Mouse (Mus musculus): ENCODE measurements around the gene Tmem94.

The Tmem94 gene

GRCm38 (mm10) chr11:115832064-115832463 is 66.8 kb downstream of the Tmem94 start:
- DNase-seq (ENCODE audit: low spot score) = no peak

DNA sequence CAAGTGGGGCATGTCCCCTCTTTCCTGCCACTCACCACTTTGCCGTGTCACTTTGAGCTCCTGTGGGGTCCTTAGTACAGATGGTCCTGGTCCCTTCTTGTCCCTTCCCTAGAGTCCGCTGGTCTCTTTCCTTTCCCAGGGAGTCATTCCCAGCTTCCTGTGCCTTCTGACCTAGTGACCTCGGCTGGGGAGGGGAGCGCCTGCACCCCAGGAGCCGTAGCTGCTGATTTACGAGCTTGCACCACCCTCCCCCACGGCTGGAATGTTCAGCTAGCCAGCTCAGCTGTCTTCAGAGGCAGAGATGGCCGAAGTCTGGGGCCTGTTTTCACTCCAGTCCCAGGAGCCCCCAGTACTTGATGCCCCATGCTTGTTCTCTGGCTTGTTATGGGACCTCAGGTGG is 67.3 kb downstream of the Tmem94 start:
- no peak for DNase-seq (ENCODE audit: low spot score)

GRCm38 (mm10) chr11:115833021-115833513 is 67.8 kb downstream of the Tmem94 start:
- no peak for DNase-seq (ENCODE audit: low spot score)

GRCm38 (mm10) chr11:115834033-115834432 is 68.8 kb downstream of the Tmem94 start:
- DNase-seq (ENCODE audit: low spot score) = no peak

DNA sequence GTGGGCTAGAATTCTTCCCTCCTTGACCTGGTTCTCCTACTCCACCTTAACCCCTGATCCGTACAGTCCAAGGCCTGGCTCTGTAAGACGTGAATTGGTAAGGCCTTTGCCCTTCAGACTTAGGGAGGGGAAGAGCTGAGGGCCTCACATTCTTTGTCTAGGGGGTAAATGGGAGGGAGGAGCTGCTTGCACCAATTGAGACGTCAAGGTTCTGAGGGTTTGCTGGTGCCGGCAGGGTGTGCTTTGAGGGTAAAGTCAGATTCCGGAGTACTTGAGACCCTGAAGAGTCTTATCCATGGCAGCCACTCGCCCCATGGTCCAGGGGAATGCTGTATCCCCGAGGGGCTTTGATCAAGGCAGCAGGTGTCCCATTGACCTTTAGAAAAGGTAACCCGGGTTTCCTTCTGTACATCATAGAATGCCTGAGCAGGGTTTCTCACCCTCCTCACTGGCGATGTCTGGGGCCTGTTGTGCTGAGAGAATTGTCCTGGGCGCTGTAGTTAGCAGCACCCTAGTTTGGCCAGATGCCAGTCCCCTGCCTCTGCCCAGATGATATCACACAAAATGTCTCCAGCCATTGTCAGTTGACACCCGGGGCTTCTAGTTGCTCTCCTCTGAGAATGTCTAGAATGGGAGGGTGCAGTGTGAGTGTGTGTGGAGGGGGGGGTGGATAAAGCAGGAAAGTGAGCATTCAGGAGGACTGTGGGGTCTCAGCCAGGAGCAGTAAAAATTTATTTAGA is 71.6 kb downstream of the Tmem94 start:
- DNase-seq (ENCODE audit: low spot score) = no peak

GRCm38 (mm10) chr11:115837606-115838345 is 72.5 kb downstream of the Tmem94 start:
- DNase-seq (ENCODE audit: low spot score) = no peak

GRCm38 (mm10) chr11:115838895-115839311 is 73.7 kb downstream of the Tmem94 start:
- no peak for DNase-seq (ENCODE audit: low spot score)

GRCm38 (mm10) chr11:115839732-115840131 is 74.5 kb downstream of the Tmem94 start:
- DNase-seq (ENCODE audit: low spot score) = no peak

GRCm38 (mm10) chr11:115841044-115841443 is 75.8 kb downstream of the Tmem94 start:
- no peak for DNase-seq (ENCODE audit: low spot score)

DNA sequence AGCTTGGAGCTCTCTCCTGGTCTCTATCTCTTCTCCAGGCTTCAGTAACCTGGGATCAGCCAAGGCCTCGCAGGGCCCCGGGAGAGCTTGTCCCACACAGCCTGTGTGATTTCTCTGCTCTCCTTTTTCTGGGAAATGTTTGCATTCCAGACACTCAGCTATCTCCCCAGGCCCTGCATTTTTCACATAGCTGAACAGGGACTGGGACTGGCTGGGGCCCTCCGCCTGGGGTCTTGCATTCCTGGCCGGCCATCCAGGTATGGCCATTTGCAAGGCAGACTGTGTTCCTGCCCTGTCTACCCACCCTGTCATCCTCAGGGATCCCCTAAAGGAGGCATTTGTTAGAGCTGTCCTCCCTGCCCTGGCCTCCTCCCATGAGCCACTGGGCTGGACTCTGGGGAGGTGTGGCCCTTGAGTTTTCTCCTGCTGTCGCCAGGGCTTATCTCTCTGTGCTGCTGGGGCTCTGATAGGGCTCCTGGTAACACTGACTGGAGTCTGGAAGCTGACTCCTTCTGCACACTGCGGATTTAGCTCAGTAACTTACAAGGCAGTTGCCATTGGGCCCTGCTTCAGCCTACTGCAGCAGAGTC is 76.8 kb downstream of the Tmem94 start:
- no peak for DNase-seq (ENCODE audit: low spot score)

GRCm38 (mm10) chr11:115843141-115843890 is 78.1 kb downstream of the Tmem94 start:
- DNase-seq (ENCODE audit: low spot score) = no peak

DNA sequence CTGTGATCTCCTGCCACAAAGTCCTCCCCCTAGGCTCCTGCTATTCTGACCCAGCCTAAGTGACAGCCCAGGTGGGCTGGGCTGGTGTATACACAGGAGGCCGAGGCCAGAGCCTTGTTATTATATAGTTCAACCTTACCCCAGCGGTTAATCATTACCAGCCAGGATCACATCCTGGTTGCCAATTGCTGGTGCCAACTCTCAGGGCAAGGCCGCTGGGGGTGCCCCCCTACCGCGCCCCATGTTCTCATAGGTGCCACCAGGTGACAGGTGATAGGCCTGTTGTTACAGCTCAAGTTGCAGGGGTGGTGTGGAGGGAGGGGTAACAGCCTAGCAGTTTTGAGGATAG is 78.6 kb downstream of the Tmem94 start:
- no peak for DNase-seq (ENCODE audit: low spot score)

- DNase-seq (ENCODE audit: low spot score) = no peak
Measured at GRCm38 (mm10) chr11:115844240-115844639, 79.0 kb downstream of the Tmem94 start.

DNA sequence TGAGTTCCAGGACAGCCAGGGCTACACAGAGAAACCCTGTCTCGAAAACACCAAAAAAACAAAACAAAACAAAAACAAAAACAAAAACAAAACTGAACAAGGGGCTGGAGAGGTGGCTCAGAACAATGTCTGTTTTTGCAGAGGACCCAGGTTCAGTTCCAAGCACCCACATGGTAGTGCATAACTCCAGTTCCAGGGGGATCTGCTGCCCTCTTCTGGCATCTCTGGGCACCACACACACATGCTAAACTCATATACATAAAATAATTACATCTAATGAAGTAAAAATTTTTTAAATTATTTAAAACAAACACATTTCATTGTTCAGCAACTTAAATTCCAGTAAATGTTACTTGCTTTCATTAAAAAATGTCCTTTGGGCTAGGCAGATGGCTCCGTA is 80.6 kb downstream of the Tmem94 start:
- DNase-seq (ENCODE audit: low spot score) = no peak

Measured in layer of hippocampus, adult 11-12 months (tissue).